Mouse (Mus musculus) olfactory bulb, adult 2 months (tissue): ENCODE data around the gene Kcnip2. TPM values are rescaled to one million over a fixed set of nuclear protein-coding genes. Genes with fewer than 3 reads are reported as not detected.
A peak's percentile ranks its signal among the peaks of the same experiment; 100 is the strongest.
"Not testable (repeated sequence)": the region's sequence is repeated elsewhere in the genome, so short reads cannot be mapped to it uniquely, and the experiment has no call there.

Source experiments
- H3K27ac ChIP-seq: fragments of 200-500 bp; 2 replicates; pipeline ENCODE4 v1.5.1; 2012; ENCODE audit warnings: low read depth, low read length; ENCODE audit not compliant: insufficient read depth
- H3K4me1 ChIP-seq: fragments of 200-500 bp; 2 replicates; pipeline ENCODE4 v1.6.1; 2012; ENCODE audit warnings: low read length; ENCODE audit not compliant: control insufficient read depth, insufficient read depth
- H3K4me3 ChIP-seq: fragments of 200-500 bp; 2 replicates; pipeline ENCODE4 v1.5.1; 2012; ENCODE audit warnings: mild to moderate bottlenecking, low read depth, low read length, moderate library complexity; ENCODE audit not compliant: insufficient read depth
- CTCF ChIP-seq: fragments of 200-500 bp; IDR thresholded peaks from 2 replicates; pipeline ENCODE4 v1.5.1; 2012; ENCODE audit warnings: low read depth, mild to moderate bottlenecking, low read length, moderate library complexity; ENCODE audit not compliant: insufficient read depth
- POLR2A ChIP-seq: fragments of 200-500 bp; IDR thresholded peaks from 2 replicates; pipeline ENCODE4 v1.6.1; 2012; ENCODE audit warnings: mild to moderate bottlenecking, low read depth, low read length, moderate library complexity; ENCODE audit not compliant: insufficient read depth
- WGBS: fragments of 180-500 bp; shearing (Covaris S2); methylation state at CpG from one replicate; pipeline ENCODE4 v1.1.7; 2018; 5-methylcytosine and 5-hydroxymethylcytosine counted together
- polyA plus RNA-seq: library from polyadenylated mRNA; stranded (reverse); fragments of >200 nt; gene quantifications from 2 replicates; pipeline ENCODE4 v1.2.4, GENCODE M21; 2012; ENCODE audit warnings: low replicate concordance; ENCODE audit not compliant: missing spikeins, insufficient read depth, insufficient read length

The Kcnip2 gene
- polyA plus RNA-seq, 1 experiment: not detected

GRCm38 (mm10) chr19:45813801-45814200 lies 2.1 kb downstream of the Kcnip2 start:
- no peak for TF ChIP-seq POLR2A
- TF ChIP-seq CTCF: no peak
- Histone ChIP-seq H3K4me3 (no peak overlapping the region), H3K27ac (no peak overlapping the region), H3K4me1 (peaks cover 33% of the 10 kb centered on the region)
- WGBS: 17% methylated on average over 12 of the region's 12 CpGs

GRCm38 (mm10) chr19:45813263-45813662 lies 2.6 kb downstream of the Kcnip2 start:
- WGBS: 2% methylated on average over 11 of the region's 11 CpGs
- Histone ChIP-seq H3K4me1 (peaks cover 28% of the 10 kb centered on the region), H3K27ac (no peak overlapping the region), H3K4me3 (peak overlapping the region; percentile 16; the same call in 1 of the 2 replicates)
- TF ChIP-seq CTCF: peak; percentile 78
- TF ChIP-seq POLR2A: no peak

DNA sequence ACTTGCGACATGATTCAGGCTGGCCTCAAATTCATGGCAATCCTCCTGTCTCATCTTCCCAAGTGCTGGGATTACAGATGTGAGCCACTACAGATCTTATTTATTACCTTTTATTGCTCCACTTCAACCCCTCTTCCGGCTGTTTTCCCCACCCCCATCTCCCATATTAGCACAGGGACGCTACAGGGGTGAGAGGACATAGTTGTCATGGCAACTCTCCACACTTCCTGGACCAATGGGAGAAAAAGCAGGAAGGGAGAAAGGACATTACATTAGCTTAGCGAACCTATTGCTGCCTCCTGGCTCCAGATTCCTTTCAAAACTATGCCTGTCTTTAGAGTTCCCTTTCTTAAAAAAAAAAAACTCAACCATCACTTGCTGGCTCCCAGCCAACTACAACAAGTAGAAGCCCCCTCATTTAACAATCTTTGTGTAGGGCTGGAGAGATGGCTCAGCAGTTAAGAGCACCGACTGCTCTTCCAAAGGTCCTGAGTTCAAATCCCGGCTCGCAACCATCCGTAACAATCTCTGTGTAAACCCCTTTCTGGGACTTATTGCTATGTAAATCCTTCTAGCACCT lies 3.1 kb downstream of the Kcnip2 start:
- Histone ChIP-seq H3K27ac (no peak overlapping the region), H3K4me1 (peaks cover 25% of the 10 kb centered on the region), H3K4me3 (no peak overlapping the region)
- WGBS: 16% methylated on average over 8 of the region's 8 CpGs
- TF ChIP-seq CTCF (no peak), POLR2A (no peak)

DNA sequence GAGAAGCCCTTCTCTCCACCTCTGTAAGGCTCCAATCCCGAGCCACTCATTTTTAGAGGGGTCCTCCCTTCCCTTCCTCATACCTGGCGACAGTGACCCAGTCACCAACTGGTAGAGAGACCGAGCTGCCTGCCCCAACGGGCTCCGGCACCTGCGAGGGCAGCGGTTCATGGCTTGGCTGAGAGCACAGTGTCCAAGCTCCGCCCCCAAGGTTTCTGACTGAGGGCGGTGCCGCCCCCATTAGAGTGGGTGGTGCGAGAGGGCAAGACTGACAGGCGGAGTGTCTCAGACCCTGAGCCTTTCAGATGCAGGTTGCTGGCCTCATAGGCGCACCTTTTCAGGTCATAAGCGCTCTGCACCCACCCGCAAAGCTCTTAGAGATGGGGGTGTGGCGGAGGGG lies 3.7 kb downstream of the Kcnip2 start:
- Histone ChIP-seq H3K4me3 (peak overlapping the region; percentile 3), H3K27ac (no peak overlapping the region), H3K4me1 (peaks cover 20% of the 10 kb centered on the region)
- TF ChIP-seq POLR2A: no peak
- no peak for TF ChIP-seq CTCF
- 10% methylated on average over 16 of the region's 16 CpGs for WGBS

GRCm38 (mm10) chr19:45811028-45811674 lies 4.7 kb downstream of the Kcnip2 start:
- Histone ChIP-seq H3K4me1 (peaks cover 17% of the 10 kb centered on the region), H3K4me3 (no peak overlapping the region), H3K27ac (no peak overlapping the region)
- WGBS: 83% methylated on average over 12 of the region's 12 CpGs
- TF ChIP-seq CTCF (no peak), POLR2A (no peak)

GRCm38 (mm10) chr19:45807732-45808131 lies 8.1 kb downstream of the Kcnip2 start:
- no peak for TF ChIP-seq CTCF
- TF ChIP-seq POLR2A: no peak
- Histone ChIP-seq H3K4me3 (no peak overlapping the region), H3K4me1 (peaks cover 10% of the 10 kb centered on the region; the same call in 1 of the 2 replicates), H3K27ac (no peak overlapping the region)
- WGBS: 92% methylated on average over 4 of the region's 4 CpGs

DNA sequence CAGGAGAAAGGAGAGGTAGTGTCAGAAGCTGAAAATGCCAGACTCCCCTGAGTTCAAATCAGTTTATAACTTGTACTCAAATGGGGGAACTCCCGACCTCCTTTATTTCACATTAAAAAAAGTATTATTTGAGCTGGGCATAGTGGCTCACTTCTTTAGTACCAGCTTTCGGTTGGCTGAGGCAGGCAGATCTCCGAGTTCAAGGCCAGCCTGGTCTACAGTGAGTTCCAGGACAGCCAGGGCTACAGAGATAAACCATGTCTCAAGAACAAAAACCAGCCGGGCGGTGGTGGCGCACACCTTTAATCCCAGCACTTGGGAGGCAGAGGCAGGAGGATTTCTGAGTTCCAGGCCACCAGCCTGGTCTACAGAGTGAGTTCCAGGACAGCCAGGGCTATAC lies 10.0 kb downstream of the Kcnip2 start:
- 89% methylated on average over 6 of the region's 6 CpGs for WGBS
- H3K4me1 ChIP-seq, H3K4me3 ChIP-seq, H3K27ac ChIP-seq: not testable (repeated sequence)

DNA sequence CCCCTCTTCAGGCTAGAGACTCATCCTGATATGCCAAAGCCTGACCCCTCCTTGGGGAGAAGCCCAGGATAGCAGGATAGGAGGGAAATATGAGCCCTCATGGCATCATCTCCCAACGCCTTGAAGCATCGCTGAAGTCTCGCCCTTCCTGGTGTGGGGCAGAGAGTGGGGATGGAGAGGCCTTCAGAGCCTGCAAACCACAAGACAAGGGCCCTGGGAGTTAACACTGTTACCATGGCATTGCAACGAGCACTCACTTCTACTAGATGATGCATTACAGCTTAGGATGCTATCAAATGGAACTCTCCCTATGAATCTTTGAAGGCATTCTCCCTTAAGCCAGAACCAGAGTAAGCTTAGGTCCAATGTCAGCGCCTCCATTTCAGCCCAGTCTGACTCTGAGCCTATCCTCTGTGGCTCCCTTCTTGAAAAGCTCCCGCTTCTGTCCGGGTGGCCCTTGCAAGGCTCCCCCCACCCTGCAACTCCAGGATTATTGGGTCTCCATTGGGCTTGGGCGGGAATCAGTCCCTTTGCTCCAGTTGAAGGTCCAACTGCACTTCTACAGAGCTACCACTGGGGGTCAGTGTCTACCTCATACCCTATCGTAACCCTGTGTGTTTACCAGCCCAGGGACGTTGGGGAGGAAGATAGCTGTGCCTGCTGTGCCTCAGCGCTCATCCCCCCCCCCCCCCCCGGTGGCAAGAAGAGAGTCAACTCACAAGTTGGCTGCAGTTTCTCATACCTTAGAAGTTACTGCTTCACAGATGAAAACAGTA lies 11.1 kb downstream of the Kcnip2 start:
- H3K4me3 ChIP-seq: no peak overlapping the region

DNA sequence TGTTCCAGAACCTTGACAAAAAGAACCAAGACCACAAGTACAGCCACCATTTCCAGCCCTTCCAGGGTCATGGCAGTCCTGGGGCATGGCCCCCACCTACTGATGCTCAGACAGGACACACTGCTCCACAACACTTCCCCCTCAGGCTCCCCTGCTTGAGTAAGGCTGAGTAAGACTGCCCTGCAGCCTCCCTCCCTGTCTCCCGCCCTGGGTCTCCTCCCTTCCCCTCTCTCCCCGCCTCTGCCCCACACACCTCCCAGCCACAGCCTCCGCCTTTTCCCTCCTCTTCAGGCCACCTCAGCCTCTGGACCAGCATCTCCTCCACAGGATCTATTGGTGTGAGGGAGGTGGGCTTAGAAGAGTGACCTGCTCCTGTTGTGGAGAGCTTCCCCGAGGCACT lies 12.5 kb downstream of the Kcnip2 start:
- 43% methylated on average over 4 of the region's 4 CpGs for whole genome bisulfite sequencing
- Histone ChIP-seq H3K4me3 (no peak overlapping the region), H3K27ac (no peak overlapping the region), H3K4me1 (0 out of 2 replicates have a peak, but pooled peaks cover 5% of the 10 kb centered on the region)
- TF ChIP-seq CTCF (no peak), POLR2A (no peak)

More for the DNA sequence above, 11.1 kb downstream of the Kcnip2 start:
- 31% methylated on average over 12 of the region's 12 CpGs for WGBS
- TF ChIP-seq CTCF (no peak; the same call in 1 of the 2 replicates), POLR2A (no peak)
- Histone ChIP-seq H3K4me1 (0 out of 2 replicates have a peak, but pooled peaks cover 5% of the 10 kb centered on the region), H3K27ac (no peak overlapping the region)
